Mouse (Mus musculus) WW6 (cell line): ENCODE data around the gene Acad11.
A peak's percentile ranks its signal among the peaks of the same experiment; 100 is the strongest.

Source experiments
- DNase-seq: peaks from one replicate; pipeline ENCODE4 v3.0.0-alpha.2; 2013; ENCODE audit warnings: low read depth, low spot score

Acad11 gene

DNA sequence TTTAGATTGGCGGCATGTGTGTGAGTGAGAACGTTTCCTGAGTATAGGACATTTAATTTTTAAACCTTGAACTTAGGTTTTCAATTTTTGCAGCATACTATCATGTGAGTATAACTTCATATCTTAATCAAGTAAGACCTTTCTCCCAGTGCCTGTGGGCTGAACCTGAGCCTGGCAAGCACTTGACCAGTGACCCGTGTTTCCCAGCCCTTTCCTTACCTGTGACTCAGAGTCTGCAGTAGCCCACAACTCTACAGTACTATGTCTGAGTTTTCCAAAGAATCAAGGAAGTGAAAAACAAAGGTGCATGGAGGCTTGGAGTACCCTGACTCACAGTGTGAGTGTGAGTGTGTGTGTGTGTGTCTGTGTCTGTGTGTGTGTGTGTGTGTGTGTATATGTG is 16.9 kb downstream of the Acad11 start:
- DNase-seq, result no peak

DNA sequence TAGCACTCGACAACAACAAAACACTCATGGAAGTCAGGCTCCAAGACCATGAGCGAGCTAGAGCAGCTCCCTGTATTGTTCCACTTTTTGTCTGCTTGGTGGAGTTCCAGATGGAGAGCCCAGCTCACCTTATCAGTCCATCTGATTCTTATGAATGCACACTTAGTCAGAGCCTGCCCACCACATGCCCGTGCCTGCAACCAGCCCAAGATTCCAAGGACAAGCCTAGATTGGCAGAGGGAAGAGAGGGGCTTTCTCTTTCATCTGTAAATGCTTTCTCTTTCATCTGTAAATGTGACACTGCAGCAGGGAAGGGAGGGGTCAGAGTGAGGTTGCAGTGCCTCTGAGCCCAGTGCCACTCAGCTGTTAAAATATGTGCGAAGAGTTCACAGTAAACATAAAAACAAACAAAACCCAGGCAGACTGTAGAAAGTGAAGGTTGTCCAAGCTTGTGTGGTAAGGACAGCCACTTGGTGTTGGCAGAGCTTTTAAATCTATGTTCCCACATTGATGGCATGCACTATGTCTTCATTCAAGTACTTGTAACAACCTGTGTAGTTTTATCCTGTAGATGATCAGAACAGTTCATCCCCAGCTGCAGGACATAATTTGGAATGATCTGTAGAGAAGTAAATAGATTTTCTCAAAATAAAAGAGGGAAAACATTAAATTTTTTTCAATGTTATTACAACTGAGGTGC is 22.7 kb downstream of the Acad11 start:
- no peak for DNase-seq

DNA sequence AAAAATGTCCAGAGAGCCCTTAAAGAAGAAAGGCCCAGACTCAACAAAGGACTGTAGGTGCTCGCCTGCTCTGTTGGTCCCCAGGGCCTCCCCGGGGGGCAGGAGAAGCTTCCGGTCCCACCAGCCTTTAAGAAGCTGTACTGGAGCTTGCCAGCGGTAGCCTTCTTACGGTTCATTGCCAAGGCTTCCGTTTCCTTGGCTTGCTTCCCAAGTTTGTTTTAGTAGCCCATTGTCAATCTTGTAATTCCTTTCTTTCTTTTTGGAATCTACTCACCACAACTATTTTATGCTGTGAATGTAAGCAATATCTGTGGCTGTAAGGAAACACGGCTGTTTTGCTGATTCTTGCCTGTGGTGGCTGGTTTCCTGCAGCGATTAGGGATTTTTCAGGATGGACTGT is 25.4 kb downstream of the Acad11 start:
- DNase-seq, result no peak

DNA sequence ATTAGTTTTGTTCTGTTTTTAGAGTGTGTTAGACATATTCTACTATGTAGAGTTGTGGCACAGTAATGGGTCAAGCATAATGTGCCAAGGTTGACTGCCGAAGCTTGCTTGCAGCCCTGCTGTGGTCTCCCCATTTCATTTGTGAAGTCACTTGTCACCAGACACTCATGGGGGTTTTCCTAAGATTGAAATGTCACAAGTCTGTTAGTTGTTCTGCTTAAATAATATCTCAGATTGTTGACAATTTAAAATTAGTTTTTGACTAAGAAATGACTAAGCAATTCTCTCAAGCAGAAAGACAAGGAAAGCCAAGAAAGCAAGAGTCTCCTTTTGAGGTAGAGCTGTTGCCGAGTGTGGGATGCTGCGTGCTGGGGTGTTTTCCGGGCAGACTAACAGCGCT is 29.8 kb downstream of the Acad11 start:
- no peak for DNase-seq

DNA sequence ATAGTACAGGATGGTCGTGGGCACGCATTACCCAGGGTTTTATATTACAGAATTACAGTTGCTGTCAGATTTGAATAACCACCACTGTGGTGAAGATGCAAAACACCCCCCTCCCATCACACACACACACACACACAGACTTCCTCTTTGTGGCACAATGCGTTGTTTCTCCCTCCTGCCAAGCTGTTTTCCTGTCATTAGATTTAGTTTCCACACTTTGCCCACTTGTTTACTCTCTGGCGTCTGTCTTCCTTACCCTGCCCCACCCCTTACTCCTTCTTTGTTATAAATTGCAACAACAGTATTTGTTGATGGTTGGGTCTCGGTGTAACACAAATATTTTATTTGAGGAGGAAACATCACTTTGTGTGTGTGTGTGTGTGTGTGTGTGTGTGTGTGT is 35.1 kb downstream of the Acad11 start:
- no peak for DNase-seq

DNA sequence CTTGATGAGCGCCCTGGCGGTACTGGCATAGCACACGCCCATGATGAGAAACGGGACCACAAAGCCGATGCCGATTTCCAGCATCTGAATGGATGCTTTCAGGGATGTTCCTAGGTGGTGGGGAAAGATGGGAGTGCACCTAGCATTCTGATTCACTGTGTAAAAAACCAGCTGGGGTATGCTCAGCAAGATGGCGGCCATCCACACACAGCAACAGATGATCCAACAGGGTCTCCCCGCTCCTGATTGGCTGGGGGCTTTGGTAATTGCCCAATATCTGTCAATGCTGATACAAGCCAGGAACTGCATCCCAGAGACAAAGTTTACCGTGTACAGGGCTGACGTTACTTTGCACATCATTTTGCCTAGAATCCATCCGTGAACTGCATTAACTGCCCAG is 35.9 kb downstream of the Acad11 start:
- DNase-seq, result peak; percentile 61

DNA sequence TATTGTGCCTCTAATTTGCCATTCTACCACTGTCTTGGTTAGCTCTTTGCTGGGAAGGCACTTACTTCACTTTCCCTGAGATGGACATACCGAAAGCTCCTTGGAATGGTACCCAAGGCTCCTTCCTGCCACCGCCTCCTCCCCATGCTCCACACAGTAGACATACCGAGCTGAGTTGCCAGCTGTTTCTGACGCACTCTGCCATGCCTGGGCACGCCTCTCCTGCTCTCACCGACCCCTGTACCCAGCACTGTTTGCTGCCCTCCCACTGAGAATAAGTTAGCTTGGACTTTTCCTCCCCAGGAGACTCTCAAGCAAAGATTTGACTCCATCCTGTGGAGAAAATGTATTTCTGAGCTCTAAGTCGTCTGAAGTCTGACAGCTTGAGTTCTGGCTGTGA is 37.6 kb downstream of the Acad11 start:
- DNase-seq, result no peak

DNA sequence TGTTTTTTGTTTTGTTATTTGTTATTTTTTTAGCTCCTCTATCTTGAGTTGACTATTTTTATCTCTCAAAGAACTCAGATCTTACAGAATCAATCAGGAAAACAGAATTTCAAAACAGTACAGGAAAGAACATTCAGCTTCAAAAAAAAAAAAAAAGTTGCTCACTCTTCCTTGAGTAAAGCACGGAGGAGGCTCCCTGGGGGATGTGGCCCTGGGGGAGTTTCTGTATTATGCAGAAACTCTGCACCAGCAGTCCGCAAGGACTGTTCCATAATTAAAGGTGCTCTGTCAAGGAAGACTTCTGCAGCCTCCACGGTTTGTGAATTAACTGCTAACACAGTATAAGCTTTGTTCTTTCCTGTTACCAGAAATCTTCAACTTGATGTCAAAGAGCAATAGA is 38.3 kb downstream of the Acad11 start:
- no peak for DNase-seq

DNA sequence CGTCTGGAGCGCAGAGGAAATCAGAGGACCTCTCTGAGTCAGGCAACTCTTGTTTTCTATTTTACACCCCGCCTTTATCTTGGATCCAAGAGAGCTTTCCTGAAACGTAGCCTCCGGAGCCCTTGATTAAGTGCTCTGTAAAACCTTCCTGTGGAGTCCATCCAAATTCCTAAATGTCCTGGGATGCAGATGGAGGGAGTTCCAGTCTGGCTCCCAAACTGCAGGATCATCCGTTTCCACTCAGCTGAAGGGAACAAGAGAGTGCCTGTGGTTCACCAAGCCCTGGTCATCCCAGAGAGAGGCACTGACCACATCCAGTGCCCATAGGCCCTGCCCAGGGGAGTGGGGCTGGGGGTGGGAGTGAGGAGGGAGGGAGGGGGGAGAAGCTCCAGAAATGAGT is 39.1 kb downstream of the Acad11 start:
- no peak for DNase-seq

DNA sequence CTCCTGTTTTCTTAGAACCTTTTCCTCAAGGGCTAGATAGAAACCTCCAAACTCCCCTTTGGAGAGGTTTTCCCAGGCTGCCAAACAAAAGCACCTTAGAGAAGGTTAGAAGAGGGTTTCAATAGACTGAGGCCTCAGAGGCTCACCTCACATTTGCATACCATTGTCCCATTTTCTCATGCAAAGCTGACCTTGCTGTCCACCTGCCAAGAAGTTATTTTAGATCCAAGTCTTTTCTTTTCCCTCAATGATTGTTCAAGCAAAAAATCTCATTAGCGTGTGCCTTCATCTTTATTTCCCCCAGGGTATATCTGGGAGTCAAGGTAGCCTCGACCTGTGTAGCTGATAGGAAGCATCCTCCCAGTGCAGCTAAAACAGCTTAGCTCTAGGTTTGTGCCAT is 39.7 kb downstream of the Acad11 start:
- DNase-seq, result no peak

DNA sequence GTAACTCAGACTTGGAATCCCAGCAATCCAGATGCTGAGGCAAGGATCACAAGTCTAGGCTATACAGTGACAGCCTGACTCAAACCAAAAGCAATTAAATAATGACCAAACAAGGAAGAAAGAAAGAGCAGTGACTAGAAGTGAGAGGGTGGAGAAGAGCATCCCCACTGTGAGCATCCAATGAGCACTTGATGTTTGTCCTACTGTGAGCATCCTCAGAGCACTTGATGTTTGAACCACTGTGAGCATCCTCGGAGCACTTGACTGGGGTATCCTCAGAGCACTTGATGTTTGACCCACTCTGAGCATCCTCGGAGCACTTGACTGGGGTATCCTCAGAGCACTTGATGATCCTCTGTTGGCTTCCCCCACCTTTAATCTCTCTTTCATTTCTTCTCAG is 41.8 kb downstream of the Acad11 start:
- no peak for DNase-seq

DNA sequence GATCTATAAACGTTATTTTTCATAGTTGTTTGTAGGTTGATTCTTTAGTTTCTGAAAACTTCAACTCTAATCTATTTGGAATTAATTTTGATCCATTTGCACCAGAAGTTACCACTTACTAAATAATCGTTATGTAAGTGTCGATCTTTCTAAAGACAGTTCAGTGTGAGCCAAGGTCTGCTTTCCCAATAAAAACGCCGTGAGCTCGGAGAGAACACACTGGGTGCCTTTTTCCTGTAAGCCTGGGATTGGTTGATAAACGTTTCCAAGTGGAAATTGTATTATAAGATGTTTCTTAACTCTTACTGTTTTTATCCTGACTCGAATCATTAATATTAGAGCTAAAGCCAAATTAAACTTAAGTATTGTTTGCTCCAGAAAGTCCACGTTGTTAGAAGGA is 43.8 kb downstream of the Acad11 start:
- DNase-seq, result no peak

DNA sequence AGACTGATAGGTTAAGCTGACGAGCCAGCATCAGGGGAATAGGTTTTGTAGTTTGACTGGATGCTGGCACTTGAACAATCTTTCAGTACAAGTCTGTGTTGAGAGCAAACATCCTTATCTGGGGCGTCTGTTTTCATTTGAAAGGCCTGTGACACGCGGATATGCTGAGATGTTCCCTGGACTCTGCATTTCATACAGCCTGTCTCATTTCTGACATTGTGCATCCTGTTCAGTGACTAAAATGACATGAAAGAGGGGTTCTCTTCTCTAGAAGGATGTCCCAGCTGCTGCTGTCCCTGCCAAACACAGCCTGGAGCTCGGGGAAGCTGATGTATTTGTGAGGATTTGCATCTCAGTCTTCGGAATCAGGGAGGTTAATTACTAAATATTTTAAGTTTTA is 44.3 kb downstream of the Acad11 start:
- no peak for DNase-seq

DNA sequence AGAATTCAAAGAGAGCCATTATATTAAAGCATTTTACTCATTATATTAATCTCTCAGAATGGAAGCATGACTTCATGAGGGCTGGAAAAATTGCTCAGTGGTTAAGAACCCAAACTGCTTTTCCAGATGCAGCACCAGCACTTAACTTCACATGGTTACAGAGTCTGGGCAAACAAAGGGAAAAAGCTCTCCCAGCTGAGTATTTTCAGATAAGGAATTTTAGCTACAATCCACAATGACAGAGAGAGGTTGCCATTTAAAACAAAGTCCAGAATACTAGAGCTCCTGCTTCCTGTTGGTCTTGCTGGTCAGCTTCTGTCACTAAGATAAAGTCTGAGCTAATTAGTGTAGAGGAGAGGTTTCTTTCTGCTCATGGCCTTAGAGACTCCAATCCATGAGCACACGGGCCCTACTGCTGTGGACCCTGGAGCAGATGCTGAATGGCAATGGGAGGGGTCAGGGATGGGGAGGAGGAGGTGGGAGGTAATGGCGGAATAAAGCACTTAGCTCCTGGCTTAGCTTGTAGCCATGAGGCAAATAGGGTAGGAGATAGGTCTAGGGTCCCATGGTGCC is 45.5 kb downstream of the Acad11 start:
- DNase-seq, result no peak

DNA sequence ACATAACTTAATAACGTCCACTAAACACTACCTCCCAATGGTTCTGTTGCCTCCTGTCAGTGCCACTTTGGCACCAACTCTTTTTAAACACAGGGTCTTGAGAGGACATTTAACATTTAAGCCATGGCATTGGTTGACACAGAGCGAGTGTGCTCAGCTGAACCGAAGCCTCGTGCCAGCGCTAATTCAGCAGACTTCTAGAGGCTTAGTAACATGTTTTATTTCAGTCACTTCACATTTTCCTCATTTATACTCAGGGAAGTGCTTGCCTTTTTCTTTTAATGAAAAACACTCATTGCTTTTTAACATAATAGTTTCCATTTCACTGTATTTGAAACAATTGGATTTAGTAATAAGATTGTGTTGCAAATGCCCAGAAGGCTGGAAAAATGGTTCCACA is 46.0 kb downstream of the Acad11 start:
- DNase-seq, result no peak

DNA sequence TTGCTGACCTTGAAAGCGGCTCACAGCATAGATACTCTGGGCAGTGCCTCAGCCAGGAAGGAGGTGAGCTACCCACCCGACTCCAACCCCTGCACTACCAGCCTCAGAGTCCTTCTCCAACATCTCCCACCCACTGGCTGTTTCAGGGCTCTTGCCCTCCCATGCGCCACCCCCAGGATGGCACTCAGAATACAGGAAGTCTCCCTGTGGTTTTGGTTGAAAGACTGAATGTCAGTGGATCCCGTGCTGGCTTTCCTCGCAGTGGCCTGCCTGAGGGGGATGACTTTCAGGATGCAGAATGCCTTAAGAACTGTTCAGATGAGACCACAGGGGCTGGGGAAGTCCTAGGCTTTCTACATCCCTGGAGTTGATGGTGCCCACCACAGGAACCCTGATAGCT is 59.9 kb downstream of the Acad11 start:
- no peak for DNase-seq

DNA sequence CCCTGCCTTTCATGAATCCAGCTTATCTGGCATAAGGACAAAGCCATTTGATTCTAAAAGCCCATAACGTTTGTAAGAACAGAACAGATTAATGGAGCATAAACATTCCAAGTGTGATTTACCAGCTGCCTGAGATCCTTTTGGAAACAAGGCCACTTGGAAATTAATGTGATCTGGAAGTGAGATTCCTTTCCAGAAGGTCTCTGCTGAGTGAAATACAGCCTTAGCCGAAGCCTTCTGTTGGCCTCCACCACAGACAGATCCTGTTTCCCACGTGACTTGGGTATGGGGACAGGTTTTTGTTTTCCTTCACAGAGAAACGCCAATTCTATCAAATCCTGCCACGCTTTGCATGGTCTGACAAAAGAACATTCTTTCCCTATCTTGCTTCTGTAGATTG is 60.4 kb downstream of the Acad11 start:
- no peak for DNase-seq

DNA sequence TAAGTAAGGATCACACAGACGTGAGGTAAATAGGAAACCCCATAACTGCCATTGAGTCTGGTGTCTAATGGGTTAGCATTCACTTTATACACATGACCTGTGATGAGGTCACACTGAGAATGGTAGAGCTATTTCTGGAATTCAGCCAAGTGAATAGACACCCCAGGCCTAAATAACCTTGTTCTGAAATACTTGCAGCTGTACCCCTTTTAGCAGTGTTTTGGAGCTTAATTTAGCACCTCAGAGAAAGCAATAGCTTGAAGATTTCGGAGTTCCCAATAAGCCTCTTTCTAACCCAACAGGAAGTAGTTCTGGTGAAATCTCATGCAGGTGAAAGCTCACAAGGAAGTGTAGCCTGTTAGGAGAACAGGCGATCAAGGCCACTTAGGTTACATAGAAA is 63.7 kb downstream of the Acad11 start, which contains the start of gene Ackr4:
Ackr4 (minus strand) TSS at position 101 of the 400 bp plus-strand sequence.
- no peak for DNase-seq

DNA sequence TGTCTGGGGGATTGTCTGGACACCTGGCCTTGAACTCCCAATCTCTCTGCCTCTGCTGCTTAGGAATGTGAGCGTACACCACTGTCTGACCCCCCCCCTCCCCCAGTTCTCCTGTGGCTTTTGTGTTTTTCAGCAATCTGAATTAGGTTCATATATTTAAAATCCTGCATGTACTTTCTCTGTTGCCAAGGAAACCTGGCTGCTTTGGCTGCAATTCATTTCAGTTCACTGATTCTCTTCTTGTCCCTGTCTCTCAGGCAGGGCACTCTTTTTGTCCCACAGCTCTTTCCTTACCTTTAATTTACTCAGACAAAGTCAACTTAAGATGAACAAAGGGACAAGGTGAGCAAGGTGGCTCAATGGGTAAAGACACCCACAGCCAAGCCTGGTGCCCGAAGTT is 64.9 kb downstream of the Acad11 start:
- no peak for DNase-seq

DNA sequence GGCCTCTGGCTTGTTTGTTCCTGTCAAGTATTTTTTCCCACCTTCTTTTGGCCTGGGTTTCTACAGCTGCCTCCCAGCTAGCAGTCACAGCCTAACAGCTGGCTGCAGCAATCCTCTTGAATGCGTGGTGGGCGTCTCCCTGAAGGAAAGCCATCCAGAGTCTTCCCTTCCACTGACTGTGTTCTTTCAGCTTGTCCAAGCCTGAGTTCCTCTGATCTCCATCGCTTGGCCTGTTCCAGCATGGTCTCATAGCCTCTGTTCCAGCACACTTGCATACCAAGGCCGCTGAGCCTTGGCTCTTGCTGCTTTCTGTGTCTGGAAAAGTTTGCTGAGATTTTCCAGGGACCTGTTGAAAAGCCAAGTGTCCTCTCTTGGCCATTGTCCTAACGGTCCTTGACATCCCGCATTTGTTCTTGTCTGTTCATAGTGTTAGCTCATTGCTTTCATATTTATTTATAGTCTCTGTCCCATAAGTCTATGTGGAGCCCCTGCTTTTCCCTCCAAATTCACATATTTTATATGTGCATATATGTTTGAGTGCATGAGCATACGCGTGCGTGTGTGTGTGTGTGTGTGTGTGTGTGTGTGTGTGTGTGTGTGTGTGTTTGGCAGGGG is 67.1 kb downstream of the Acad11 start:
- DNase-seq, result no peak

DNA sequence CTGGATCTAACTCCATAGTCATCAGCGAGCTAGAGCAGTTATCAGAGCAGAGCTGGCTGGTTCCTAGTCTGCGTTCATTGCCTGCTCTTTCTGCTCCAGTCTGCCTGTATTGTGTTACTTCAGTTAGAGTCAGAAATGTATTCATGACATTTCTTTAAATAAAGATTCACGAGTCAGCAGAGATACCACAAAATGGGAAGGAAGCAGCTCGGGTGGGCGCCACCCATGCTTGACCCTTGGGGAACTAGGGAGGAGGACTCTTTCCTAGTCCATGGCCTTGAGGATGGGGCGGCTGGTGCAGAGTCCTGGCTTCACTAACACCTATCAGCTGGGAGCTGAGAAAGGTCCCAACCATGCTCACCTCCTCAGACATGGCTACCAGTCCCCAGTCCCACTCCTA is 77.2 kb downstream of the Acad11 start:
- no peak for DNase-seq

DNA sequence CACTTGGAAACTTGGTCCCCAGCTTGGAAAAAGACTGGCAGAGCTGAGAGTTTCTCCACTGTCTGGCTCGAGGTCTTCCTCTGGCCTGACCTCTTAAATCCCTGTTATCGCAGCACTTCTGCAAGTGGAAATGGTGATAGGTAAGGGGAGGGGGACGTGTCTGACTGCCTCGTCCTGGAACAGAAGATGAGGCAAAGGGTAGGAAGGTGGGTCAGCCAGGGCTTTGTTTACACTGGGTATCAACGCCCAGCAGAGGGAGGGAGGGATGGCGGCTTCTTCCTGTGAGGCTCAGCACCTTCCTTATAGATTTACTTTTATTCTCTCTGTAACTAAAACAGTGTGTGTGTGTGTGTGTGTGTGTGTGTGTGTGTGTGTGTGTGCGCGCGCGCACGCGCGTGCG is 79.6 kb downstream of the Acad11 start:
- no peak for DNase-seq

DNA sequence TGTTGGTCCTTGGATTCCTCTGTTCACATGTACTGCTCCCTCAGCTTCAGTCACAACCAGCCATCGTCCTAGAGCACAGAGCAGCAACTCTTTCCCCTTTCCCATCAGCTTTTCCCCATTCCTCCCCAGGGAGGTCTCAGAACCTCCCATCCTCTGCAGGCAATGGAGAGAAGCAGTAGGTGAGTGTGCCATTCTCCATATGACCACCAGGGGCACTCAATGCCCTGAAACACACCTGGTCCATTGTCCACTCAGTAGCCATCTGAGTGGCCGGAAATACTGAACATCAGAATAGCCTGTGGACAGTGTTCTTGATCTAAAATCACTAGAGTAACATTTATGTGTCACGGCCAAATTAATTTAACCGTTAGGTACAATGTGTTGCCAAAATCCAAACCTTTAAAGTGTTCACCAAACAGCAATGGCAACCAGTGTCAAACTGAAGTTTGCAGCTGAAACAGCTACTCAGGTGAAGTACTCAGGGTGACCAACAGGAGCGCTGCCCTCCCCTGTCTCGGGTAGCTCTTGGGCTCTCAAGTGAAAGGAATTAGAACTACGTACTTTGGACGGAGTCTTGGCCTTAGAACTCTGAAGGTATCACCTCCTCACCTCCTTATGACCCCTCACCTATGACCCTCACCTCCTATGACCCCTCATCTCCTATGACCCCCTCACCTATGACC is 81.3 kb downstream of the Acad11 start:
- no peak for DNase-seq
